Mouse (Mus musculus): ENCODE measurements around the gene Gm42791. TPM values are rescaled to one million over a fixed set of nuclear protein-coding genes. Genes with fewer than 3 reads are reported as not detected.

Gene Gm42791
- total and polyA plus RNA-seq, 3 experiments: 0.42 to 1.3 TPM; not detected in 1

GRCm38 (mm10) chr5:148972167-148972566 lies 22.8 kb downstream of the Gm42791 start:
- DNase-seq (ENCODE audit: extremely low read depth): no peak
- H3K27ac ChIP-seq (ENCODE audit: insufficient read depth, low read depth): no peak overlapping the region
- H3K9me3 ChIP-seq (replicated peaks; ENCODE audit: low read length): no peaks in the 10 kb centered on the region
- TF ChIP-seq TCF12 (IDR thresholded peaks at IDR 0.05; ENCODE audit: low read depth, low read length): no peak
- no peak for TF ChIP-seq MAX (IDR thresholded peaks at IDR 0.05; ENCODE audit: low read length)
- no peak for TF ChIP-seq ZC3H11A (IDR thresholded peaks at IDR 0.05; ENCODE audit: low read depth, low read length)
- no peak for TF ChIP-seq UBTF (IDR thresholded peaks at IDR 0.05; ENCODE audit: low read depth, low read length)
- no peak for TF ChIP-seq GABPA (IDR thresholded peaks at IDR 0.05; ENCODE audit: insufficient replicate concordance, low read depth, low read length)
- no peak for TF ChIP-seq CHD2 (IDR thresholded peaks at IDR 0.05; ENCODE audit: low read length)
- no peak for TF ChIP-seq PAX5 (IDR thresholded peaks at IDR 0.05; ENCODE audit: low read length)
- no peak for TF ChIP-seq ZNF384 (IDR thresholded peaks at IDR 0.05; ENCODE audit: low read depth, low read length)
- TF ChIP-seq SMC3 (IDR thresholded peaks at IDR 0.05; ENCODE audit: low read depth, low read length): no peak
- TF ChIP-seq POLR2A (IDR thresholded peaks at IDR 0.05; ENCODE audit: low read depth, low read length): no peak
- TF ChIP-seq ETS1 (conservative IDR thresholded peaks at IDR 0.05; ENCODE audit: low read depth, low read length): no peak
- no peak for TF ChIP-seq CTCF (conservative IDR thresholded peaks at IDR 0.05 in 1 of 2, IDR thresholded peaks at IDR 0.05 in 1 of 2; ENCODE audit: low read depth in 2 of 2, low read length in 2 of 2)
- H3K4me2 ChIP-seq (ENCODE audit: insufficient read depth, low read depth, poor library complexity, severe bottlenecking): no peak overlapping the region
- no peaks in the 10 kb centered on the region for H3K79me2 ChIP-seq (replicated peaks; ENCODE audit: control insufficient read depth, extremely low read depth, insufficient read depth, poor library complexity, severe bottlenecking)
- no peaks in the 10 kb centered on the region for H3K27me3 ChIP-seq (replicated peaks)
- no peaks in the 10 kb centered on the region for H3K36me3 ChIP-seq (replicated peaks in 1 of 2; ENCODE audit: control insufficient read depth in 1 of 2, insufficient read depth in 1 of 2, low read length in 1 of 2)
- no peak overlapping the region for H3K4me3 ChIP-seq (replicated peaks in 1 of 3; ENCODE audit: low read depth in 2 of 3, low read length in 2 of 3, poor library complexity in 1 of 3)
- dilution Hi-C loops (cut with MboI; ENCODE audit: extremely low pct_ligation_motif_present, extremely low pct_unique_long_range_greater_than_20kb, low sequenced_read_pairs) (no loop called here), in situ Hi-C loops (cut with MboI; ENCODE audit: low pct_ligation_motif_present, low pct_unique_long_range_greater_than_20kb, low sequenced_read_pairs) (no loop called here)
- peaks cover 1 to 8% of the 10 kb centered on the region in 2 experiments; a peak in 3 of 4 replicates for H3K4me1 ChIP-seq (ENCODE audit: control insufficient read depth in 1 of 2, insufficient read depth in 2 of 2)
- no peak overlapping the region for H3K9ac ChIP-seq (ENCODE audit: insufficient read depth, low read depth)

DNA sequence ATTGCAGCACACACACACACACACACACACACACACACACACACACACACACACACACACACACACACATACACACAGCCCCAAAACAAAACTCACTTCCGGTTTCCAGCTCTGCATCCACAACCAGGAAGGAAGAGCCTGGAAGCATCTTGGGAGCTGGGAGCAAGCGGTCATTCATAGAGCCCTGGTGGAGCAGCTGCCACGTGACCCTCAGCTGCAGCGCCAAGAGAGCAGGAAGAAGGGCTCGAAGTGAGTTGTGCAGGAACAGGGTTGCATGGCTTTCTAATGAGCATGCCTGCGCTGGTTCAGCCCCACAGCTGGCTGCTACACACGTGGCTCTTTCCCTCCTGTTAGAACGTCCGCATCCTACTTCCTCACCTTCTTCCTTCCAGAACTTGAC lies 25.3 kb downstream of the Gm42791 start:
- Histone ChIP-seq H3K79me2 (replicated peaks; ENCODE audit: control insufficient read depth, extremely low read depth, insufficient read depth, poor library complexity, severe bottlenecking) (no peaks in the 10 kb centered on the region), H3K9me3 (replicated peaks; ENCODE audit: low read length) (no peaks in the 10 kb centered on the region), H3K27ac (ENCODE audit: insufficient read depth, low read depth) (no peak overlapping the region), H3K4me2 (ENCODE audit: insufficient read depth, low read depth, poor library complexity, severe bottlenecking) (no peak overlapping the region), H3K36me3 (replicated peaks in 1 of 2; ENCODE audit: control insufficient read depth in 1 of 2, insufficient read depth in 1 of 2, low read length in 1 of 2) (no peaks in the 10 kb centered on the region), H3K4me1 (ENCODE audit: control insufficient read depth in 1 of 2, insufficient read depth in 2 of 2) (peaks cover 4 to 18% of the 10 kb centered on the region in 2 experiments; a peak in 3 of 4 replicates), H3K9ac (ENCODE audit: insufficient read depth, low read depth) (no peak overlapping the region), H3K27me3 (replicated peaks) (no peaks in the 10 kb centered on the region), H3K4me3 (replicated peaks in 1 of 3; ENCODE audit: low read depth in 2 of 3, low read length in 2 of 3, poor library complexity in 1 of 3) (no peak overlapping the region)
- no peak for DNase-seq (ENCODE audit: extremely low read depth)
- dilution Hi-C loops (cut with MboI; ENCODE audit: extremely low pct_ligation_motif_present, extremely low pct_unique_long_range_greater_than_20kb, low sequenced_read_pairs): no loop called here
- TF ChIP-seq RAD21 (IDR thresholded peaks at IDR 0.05; ENCODE audit: low read depth, low read length) (no peak), ZMIZ1 (IDR thresholded peaks at IDR 0.05; ENCODE audit: low read depth, low read length) (no peak), USF1 (IDR thresholded peaks at IDR 0.05; ENCODE audit: low read depth, low read length) (peak; percentile 26; the same call in 1 of the 2 replicates)
- in situ Hi-C loops (cut with MboI; ENCODE audit: low pct_ligation_motif_present, low pct_unique_long_range_greater_than_20kb, low sequenced_read_pairs): no loop called here
